Mouse (Mus musculus) CD4-positive, CD25-positive, alpha-beta regulatory T cell (primary cell): ENCODE measurements around the gene Gm11273. TPM values are rescaled to one million over a fixed set of nuclear protein-coding genes. Genes with fewer than 3 reads are reported as not detected.

Experiments used
- polyA plus RNA-seq: library from polyadenylated mRNA; unstranded; fragments of 100-300 nt; shearing (Covaris generic); gene quantifications from one replicate; pipeline ENCODE4 v1.2.1, GENCODE M21; 2017

Gm11273 gene
- 8.7 TPM for polyA plus RNA-seq

GRCm38 (mm10) chr13:21501182-21501581 is at the start of gene Gm11273:
Gene Gm11273, minus strand, starts transcription at chr13:21501418.

GRCm38 (mm10) chr13:21542708-21543107 is 41.5 kb upstream of the Gm11273 start, which contains the start of gene Olfr1366:
Gene Olfr1366, minus strand, starts transcription at chr13:21542808.

GRCm38 (mm10) chr13:21530781-21531201 is 29.6 kb upstream of the Gm11273 start, which contains the start of gene Zkscan8:
Gene Zkscan8, minus strand, starts transcription at chr13:21531120.

GRCm38 (mm10) chr13:21495080-21495479 is 6.1 kb downstream of the Gm11273 start, which contains the start of gene AK157302:
Gene AK157302, plus strand, starts transcription at chr13:21495223.

GRCm38 (mm10) chr13:21478759-21479670 is 22.2 kb downstream of the Gm11273 start, which contains the start of the genes Zkscan4 and Gm10065:
Gene Zkscan4, plus strand, starts transcription at chr13:21478907.
Gene Gm10065, minus strand, starts transcription at chr13:21479441.

GRCm38 (mm10) chr13:21468061-21469019 is 32.9 kb downstream of the Gm11273 start, which contains the start of gene Nkapl:
Gene Nkapl, minus strand, starts transcription at chr13:21468509.

GRCm38 (mm10) chr13:21453449-21453848 is 47.8 kb downstream of the Gm11273 start, which contains the start of gene Zscan26:
Gene Zscan26, minus strand, starts transcription at chr13:21453730.

Other genes with a start within 250 kb of the Gm11273 start
- not detected for gene Gpx5, start 208.7 kb downstream of the Gm11273 start, polyA plus RNA-seq
- not detected for gene Gpx6, start 189.3 kb downstream of the Gm11273 start, polyA plus RNA-seq
- gene Olfr1367, start 154.5 kb downstream of the Gm11273 start, polyA plus RNA-seq = not detected
- gene Zscan12, start 138.6 kb downstream of the Gm11273 start, polyA plus RNA-seq = 11.1 TPM
- gene Zkscan3, start 98.7 kb downstream of the Gm11273 start, polyA plus RNA-seq = 65.3 TPM
- gene Pgbd1, start 60.4 kb downstream of the Gm11273 start, polyA plus RNA-seq = 0.51 TPM
- gene Zscan26, start 47.7 kb downstream of the Gm11273 start, polyA plus RNA-seq = 7.3 TPM
- not detected for gene Nkapl, start 32.9 kb downstream of the Gm11273 start, polyA plus RNA-seq
- 0.13 TPM for gene Zkscan4, start 22.5 kb downstream of the Gm11273 start, polyA plus RNA-seq
- gene Gm10065, start 22.0 kb downstream of the Gm11273 start, polyA plus RNA-seq = not detected
- not detected for gene AK157302, start 6.2 kb downstream of the Gm11273 start, polyA plus RNA-seq
- 7.3 TPM for gene Zkscan8, start 29.7 kb upstream of the Gm11273 start, polyA plus RNA-seq
- not detected for gene Olfr1366, start 41.4 kb upstream of the Gm11273 start, polyA plus RNA-seq
- gene Olfr1535, start 58.5 kb upstream of the Gm11273 start, polyA plus RNA-seq = not detected
- not detected for gene Olfr1364, start 80.3 kb upstream of the Gm11273 start, polyA plus RNA-seq
- not detected for gene Olfr1362, start 112.6 kb upstream of the Gm11273 start, polyA plus RNA-seq
- gene Olfr11, start 141.1 kb upstream of the Gm11273 start, polyA plus RNA-seq = not detected
- gene Olfr1361, start 162.0 kb upstream of the Gm11273 start, polyA plus RNA-seq = not detected
- gene Olfr1360, start 176.0 kb upstream of the Gm11273 start, polyA plus RNA-seq = not detected
- gene Olfr1359, start 196.7 kb upstream of the Gm11273 start, polyA plus RNA-seq = not detected
- gene Hist1h2bl, start 214.7 kb upstream of the Gm11273 start, polyA plus RNA-seq = 2.4 TPM
- gene Hist1h2ai, start 215.0 kb upstream of the Gm11273 start, polyA plus RNA-seq = 14.3 TPM
- gene Hist1h3h, start 216.2 kb upstream of the Gm11273 start, polyA plus RNA-seq = not detected
- gene Hist1h2bm, start 220.6 kb upstream of the Gm11273 start, polyA plus RNA-seq = 0.87 TPM
- gene Hist1h4j, start 233.6 kb upstream of the Gm11273 start, polyA plus RNA-seq = 0.80 TPM
- 8.1 TPM for gene Hist1h4k, start 249.1 kb upstream of the Gm11273 start, polyA plus RNA-seq